Mouse (Mus musculus) embryo, embryonic 9.5 days (tissue): Measurements from ENCODE around the gene Olfr735.
A peak's percentile ranks its signal among the peaks of the same experiment; 100 is the strongest.

Experiments used
- DNase-seq: peaks from one replicate; pipeline ENCODE4 v3.0.0-alpha.2; 2017; ENCODE audit errors: extremely low spot score

Olfr735 gene

DNA sequence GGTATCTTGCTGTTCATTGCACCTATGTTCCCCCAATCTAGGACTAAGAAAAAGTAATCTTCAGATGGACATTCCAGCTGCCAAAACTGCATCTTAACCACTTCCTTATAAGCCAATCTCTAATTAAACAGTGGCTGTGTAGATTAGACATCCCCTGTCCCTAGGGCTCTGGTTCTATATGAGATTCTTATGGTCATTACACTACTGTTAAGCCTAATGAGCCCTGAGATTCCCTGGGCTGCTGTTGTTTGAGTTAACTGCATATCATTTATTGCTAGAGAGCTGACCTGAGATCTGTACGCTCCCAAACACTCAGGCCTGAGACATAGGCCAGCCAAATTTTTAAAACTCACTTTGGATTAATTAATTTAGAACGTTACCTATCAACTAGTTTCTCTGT, at the start of gene Olfr735:
Olfr735 (minus strand) TSS at position 77 of the 400 bp plus-strand sequence.
- no peak for DNase-seq

DNA sequence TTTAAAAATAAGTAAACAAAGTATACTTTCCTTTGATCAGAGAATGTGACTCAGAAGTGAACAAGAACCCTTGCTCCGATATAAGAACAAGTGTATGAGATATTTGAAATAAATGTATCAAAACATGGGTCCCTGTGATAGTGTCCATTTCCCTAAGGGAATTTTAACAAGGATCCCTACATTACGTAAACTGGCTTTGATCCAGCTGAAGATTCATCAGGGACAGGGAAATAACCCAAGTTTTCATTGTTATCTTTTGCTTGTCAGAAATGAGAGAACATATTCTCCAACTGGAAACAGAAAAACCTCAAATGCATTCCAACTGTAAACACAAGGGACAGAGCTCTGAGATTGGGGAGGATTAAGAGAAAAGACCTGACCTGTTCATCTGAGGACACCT, 32.2 kb upstream of the Olfr735 start, which contains the start of gene Olfr736:
Olfr736 (plus strand) TSS at position 301 of the 400 bp plus-strand sequence.
- DNase-seq, result no peak

DNA sequence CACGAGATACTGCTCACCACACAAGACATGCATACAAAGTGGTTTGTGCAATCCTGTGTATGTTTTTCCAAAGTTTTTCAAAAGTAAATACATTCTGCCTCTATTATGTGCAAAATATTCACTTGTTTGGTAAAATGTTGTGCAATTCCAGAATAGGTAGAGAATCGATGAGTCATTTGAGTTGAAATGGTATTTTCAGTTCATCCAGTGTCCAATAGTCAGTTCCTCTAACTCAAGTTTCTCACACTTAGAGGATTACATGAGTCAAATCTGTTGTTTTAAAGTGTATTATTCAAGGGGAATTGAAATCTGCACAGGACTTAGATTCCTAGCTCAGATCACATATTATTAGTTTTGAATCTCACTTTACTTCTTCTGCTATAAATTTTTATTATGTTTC, 14.9 kb upstream of the Olfr735 start:
- DNase-seq, result no peak

DNA sequence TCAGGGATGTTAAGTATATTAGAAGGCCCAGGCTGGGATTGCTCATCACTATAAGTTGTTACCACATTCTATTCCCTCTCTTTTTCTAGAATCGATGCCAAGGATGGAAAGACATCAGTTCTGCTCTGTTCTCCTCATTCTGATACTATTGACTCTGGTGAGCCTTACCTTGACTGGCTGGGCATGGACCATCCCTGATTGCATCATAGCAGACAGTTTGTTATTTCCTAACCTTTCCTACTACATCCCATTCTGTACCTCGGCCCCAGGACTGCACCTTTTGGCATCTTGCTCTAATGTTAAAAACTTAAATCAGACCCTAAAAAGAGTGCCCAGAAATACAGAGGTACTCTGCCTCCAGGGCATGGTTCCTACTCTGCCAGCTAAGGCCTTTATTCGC, 11.8 kb upstream of the Olfr735 start:
- DNase-seq, result no peak

DNA sequence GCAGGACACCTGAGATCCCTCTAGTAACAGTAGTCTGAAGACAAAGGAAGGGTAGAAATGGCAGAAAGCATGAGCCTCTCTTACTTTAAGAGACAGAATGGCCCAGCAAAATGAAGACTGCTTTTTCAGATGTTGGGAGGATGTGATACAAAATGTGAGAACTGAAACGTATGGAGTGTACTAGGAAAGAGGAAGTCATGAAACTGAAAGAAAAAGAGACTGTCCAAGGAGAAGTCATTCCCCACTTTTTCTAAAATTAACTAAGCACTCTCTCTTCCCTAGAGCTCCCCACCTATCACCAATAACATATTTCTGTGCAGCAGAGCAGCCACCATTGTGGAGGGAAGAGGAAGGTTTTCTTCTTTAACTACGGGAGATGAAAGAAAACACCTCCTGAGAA, 8.9 kb upstream of the Olfr735 start, which contains the start of gene Tlr11:
Tlr11 (plus strand) TSS at position 322 of the 400 bp plus-strand sequence.
- DNase-seq, result no peak

DNA sequence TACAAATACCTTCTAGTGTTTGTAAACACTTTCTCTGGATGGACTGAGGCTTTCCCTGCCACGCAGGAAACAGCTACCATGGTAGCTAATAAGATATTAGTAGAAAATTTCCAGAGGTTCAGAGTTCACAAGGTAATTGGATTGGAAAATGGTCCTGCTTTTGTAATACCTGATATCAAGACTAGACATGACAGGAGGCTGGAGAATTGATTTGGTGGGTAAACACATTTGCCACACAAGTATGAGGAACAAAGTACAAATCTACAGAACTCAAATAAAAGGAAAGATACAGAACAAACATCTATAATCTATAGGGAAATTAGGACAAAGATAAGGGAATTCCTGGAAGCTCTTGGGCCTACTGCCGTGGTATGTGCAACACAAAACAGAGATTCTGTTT, 8.1 kb upstream of the Olfr735 start:
- DNase-seq, result no peak

DNA sequence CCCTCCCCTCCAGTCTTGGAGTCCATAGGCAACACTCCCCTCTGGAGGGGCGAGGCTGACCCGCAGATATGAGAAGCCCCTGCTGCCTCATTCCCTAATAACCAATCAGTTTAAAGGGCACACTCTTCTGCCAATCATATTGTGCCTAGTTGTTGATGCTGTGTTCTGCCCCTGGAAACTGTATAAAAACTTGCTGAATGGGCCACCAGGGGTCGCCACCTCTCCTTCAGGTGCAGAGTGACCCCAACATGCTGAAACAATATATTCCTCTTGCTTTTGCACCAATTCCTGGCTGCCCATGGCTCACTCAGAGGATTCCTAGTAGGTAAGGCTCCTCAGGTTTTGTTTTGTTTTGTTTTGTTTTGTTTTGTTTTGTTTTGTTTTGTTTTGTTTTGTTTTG, 3.8 kb upstream of the Olfr735 start:
- peak; percentile 8 for DNase-seq

DNA sequence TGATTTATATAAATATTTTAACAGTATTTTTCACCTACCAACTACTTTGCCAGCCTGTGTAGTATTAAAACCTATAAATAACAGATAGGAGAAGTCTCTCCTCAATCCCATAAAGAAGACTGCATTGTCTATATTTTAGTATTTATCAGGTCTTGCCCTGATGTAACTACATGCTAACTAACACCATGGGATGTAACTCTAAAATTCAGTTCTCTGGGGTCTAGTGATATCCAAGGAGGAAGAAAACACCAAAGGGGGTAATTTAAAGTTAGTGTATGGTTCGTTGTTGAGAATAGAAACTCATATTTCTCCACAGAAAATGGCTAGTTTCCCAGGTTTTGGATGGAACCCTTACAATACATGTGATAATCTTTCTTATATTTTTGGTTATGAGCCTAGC, 22.0 kb downstream of the Olfr735 start, which contains the start of gene Olfr734:
Olfr734 (minus strand) TSS at position 101 of the 400 bp plus-strand sequence.
- no peak for DNase-seq

DNA sequence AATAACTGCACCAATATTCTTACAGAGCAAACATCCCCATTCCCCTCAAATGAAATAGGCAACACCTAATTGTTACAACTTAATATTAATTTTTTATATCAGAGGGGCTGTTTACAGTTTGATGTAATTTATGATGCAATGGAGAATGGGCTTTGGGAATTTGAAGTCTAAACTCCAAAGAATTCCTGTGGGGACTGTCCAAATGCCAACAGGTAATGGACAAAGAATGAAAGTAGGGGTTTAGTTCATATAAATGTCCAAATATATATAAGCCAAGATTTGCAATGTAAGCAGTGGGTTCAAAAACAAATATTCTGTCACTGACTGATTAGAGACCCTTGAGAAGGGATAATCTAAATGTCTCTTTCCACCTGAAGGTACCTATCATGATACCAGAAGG, 47.2 kb downstream of the Olfr735 start, which contains the start of gene Olfr733:
Olfr733 (minus strand) TSS at position 101 of the 400 bp plus-strand sequence.
- DNase-seq, result no peak
